Mouse (Mus musculus) hindbrain, embryonic 12.5 days (tissue): ENCODE results near the gene Olfr115. TPM values are rescaled to one million over a fixed set of nuclear protein-coding genes. Genes with fewer than 3 reads are reported as not detected.

Experiments
- ATAC-seq: fragments of 200-750 bp; cut with Nextera tagmentation; 2 replicates; pipeline ENCODE4 v1.8.0; 2017; ENCODE audit warnings: moderate TSS enrichment; ENCODE audit not compliant: low FRiP score
- H3K27ac ChIP-seq: fragments of 300-500 bp; sonication (generic); 2 replicates; pipeline ENCODE4 v1.5.1; 2016; ENCODE audit warnings: mild to moderate bottlenecking
- H3K27me3 ChIP-seq: fragments of 300-500 bp; sonication (generic); 2 replicates; pipeline ENCODE4 v1.6.1; 2016; ENCODE audit warnings: mild to moderate bottlenecking
- H3K36me3 ChIP-seq: fragments of 300-500 bp; sonication (generic); 2 replicates; pipeline ENCODE4 v1.6.1; 2016; ENCODE audit warnings: mild to moderate bottlenecking
- H3K4me1 ChIP-seq: fragments of 300-500 bp; sonication (generic); 2 replicates; pipeline ENCODE4 v1.6.1; 2016
- H3K4me2 ChIP-seq: fragments of 300-500 bp; sonication (generic); replicated peaks from 2 replicates; pipeline ENCODE4 v1.6.1; 2016; ENCODE audit warnings: mild to moderate bottlenecking
- H3K4me3 ChIP-seq: fragments of 300-500 bp; sonication (generic); 2 replicates; pipeline ENCODE4 v1.5.1; 2016; ENCODE audit warnings: mild to moderate bottlenecking
- H3K9ac ChIP-seq: fragments of 300-500 bp; sonication (generic); 2 replicates; pipeline ENCODE4 v1.6.1; 2016; ENCODE audit warnings: mild to moderate bottlenecking, moderate library complexity
- H3K9me3 ChIP-seq: fragments of 300-500 bp; sonication (generic); replicated peaks from 2 replicates; pipeline ENCODE4 v1.6.1; 2016; ENCODE audit warnings: mild to moderate bottlenecking
- WGBS: fragments of 180-500 bp; shearing (Covaris S2); methylation state at CpG from one replicate; pipeline ENCODE4 v1.1.7; 2016; 5-methylcytosine and 5-hydroxymethylcytosine counted together
- polyA plus RNA-seq: library from polyadenylated mRNA; unstranded; fragments of >200 nt; fragmentation: Nextera tagmentation; extraction: Ambion mirVana; gene quantifications from 2 replicates; pipeline ENCODE4 v1.2.1, GENCODE M21; 2016

Olfr115 gene
- not detected in 2 replicates for polyA plus RNA-seq

- ATAC-seq = no peak
- no peaks in the 10 kb centered on the region for H3K36me3 ChIP-seq
- H3K9me3 ChIP-seq = no peaks in the 10 kb centered on the region
- H3K4me2 ChIP-seq = no peak within 1 kb of the TSS
- H3K4me1 ChIP-seq = no peaks in the 10 kb centered on the region
- no peak within 1 kb of the TSS for H3K9ac ChIP-seq
- H3K4me3 ChIP-seq = no peak within 1 kb of the TSS
- H3K27ac ChIP-seq = no peak within 1 kb of the TSS
- H3K27me3 ChIP-seq = no peaks in the 10 kb centered on the region
- WGBS = 77% methylated on average over 2 of the region's 2 CpGs
These were observed at the start of gene Olfr115, which contains the start of gene Olfr116 for GRCm38 (mm10) chr17:37627009-37627408. TSS of gene Olfr115 (minus strand) at chr17:37627109. TSS of gene Olfr116 (minus strand) at chr17:37627199.

DNA sequence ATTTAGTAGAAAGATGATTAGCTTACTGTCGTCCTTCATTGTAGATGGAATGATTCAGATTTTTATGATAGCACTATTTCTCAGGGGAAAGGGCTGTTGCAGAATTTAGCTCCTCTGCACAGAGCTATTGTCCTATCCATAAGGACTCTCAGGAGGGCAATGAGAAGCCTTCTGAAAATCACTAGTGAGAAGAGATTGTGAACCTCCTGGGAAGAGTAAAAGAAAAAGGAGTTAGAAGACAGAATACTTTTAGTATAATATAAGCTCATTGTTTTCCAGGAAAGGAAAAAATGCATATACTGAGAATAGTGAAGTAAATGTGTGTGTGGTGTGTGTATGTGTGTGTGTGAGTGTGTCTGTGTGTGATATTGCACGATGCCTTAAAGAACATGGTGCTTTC lies 39.8 kb upstream of the Olfr115 start, which contains the start of gene Olfr118:
TSS of gene Olfr118 (plus strand) at position 301 of the 400 bp plus-strand sequence.
- no peak within 1 kb of the TSS for H3K9ac ChIP-seq
- H3K4me3 ChIP-seq = no peak within 1 kb of the TSS
- ATAC-seq = no peak
- H3K36me3 ChIP-seq = no peaks in the 10 kb centered on the region
- no peaks in the 10 kb centered on the region for H3K9me3 ChIP-seq
- H3K27ac ChIP-seq = no peak within 1 kb of the TSS
- 79% methylated on average over 2 of the region's 2 CpGs for WGBS
- no peak within 1 kb of the TSS for H3K4me2 ChIP-seq
- no peaks in the 10 kb centered on the region for H3K27me3 ChIP-seq
- no peaks in the 10 kb centered on the region for H3K4me1 ChIP-seq

DNA sequence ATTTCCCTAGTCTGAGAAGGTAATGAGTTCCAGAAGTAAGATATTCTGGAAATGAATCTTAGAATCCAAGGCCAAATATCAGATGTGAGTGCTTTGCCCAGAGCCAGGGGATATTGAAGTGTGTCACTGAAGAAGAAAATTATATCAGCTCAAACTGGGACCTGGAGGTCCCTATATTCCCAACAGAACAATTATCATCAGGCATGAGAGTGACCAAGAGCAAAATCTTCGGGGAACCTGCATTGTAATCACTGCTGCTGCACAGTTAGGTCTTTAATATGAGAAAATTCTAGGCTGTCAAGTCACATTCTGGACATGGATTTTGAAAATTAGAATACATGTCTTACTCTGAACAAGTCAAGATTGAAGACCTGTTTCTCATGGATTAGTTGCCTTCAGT lies 36.8 kb upstream of the Olfr115 start, which contains the start of gene Olfr117:
TSS of gene Olfr117 (minus strand) at position 101 of the 400 bp plus-strand sequence.
- WGBS = 82% methylated on average over 1 of the region's 1 CpGs
- no peak within 1 kb of the TSS for H3K27ac ChIP-seq
- no peak within 1 kb of the TSS for H3K9ac ChIP-seq
- H3K4me2 ChIP-seq = no peak within 1 kb of the TSS
- no peak for ATAC-seq
- H3K27me3 ChIP-seq = no peaks in the 10 kb centered on the region
- H3K9me3 ChIP-seq = no peaks in the 10 kb centered on the region
- no peaks in the 10 kb centered on the region for H3K4me1 ChIP-seq
- H3K4me3 ChIP-seq = no peak within 1 kb of the TSS
- no peaks in the 10 kb centered on the region for H3K36me3 ChIP-seq

- H3K4me2 ChIP-seq = no peak within 1 kb of the TSS
- no peaks in the 10 kb centered on the region for H3K4me1 ChIP-seq
- no peaks in the 10 kb centered on the region for H3K36me3 ChIP-seq
- no peaks in the 10 kb centered on the region for H3K9me3 ChIP-seq
- no peak for ATAC-seq
- no peak within 1 kb of the TSS for H3K27ac ChIP-seq
- no peaks in the 10 kb centered on the region for H3K27me3 ChIP-seq
- H3K4me3 ChIP-seq = no peak within 1 kb of the TSS
- no peak within 1 kb of the TSS for H3K9ac ChIP-seq
These were observed 34.3 kb downstream of the Olfr115 start, which contains the start of gene Olfr114 for GRCm38 (mm10) chr17:37592643-37593042. TSS of gene Olfr114 (minus strand) at chr17:37592743.

- Histone ChIP-seq H3K4me3 (no peak within 1 kb of the TSS), H3K4me2 (no peak within 1 kb of the TSS), H3K27me3 (no peaks in the 10 kb centered on the region), H3K9me3 (no peaks in the 10 kb centered on the region), H3K4me1 (no peaks in the 10 kb centered on the region), H3K9ac (no peak within 1 kb of the TSS), H3K36me3 (no peaks in the 10 kb centered on the region), H3K27ac (no peak within 1 kb of the TSS)
- no peak for ATAC-seq
These were observed 49.3 kb downstream of the Olfr115 start, which contains the start of gene Olfr113 for GRCm38 (mm10) chr17:37577563-37577962. TSS of gene Olfr113 (minus strand) at chr17:37577663.

- no peak within 1 kb of the TSS for H3K4me2 ChIP-seq
These were observed 57.6 kb downstream of the Olfr115 start, which contains the start of gene Olfr112 for GRCm38 (mm10) chr17:37569351-37569750. TSS of gene Olfr112 (minus strand) at chr17:37569451.

More at GRCm38 (mm10) chr17:37569351-37569750, 57.6 kb downstream of the Olfr115 start, which contains the start of gene Olfr112:
- Histone ChIP-seq H3K4me3 (no peak within 1 kb of the TSS), H3K9me3 (no peaks in the 10 kb centered on the region), H3K27ac (no peak within 1 kb of the TSS), H3K27me3 (no peaks in the 10 kb centered on the region), H3K4me1 (no peaks in the 10 kb centered on the region), H3K36me3 (no peaks in the 10 kb centered on the region), H3K9ac (no peak within 1 kb of the TSS)
- ATAC-seq = no peak

Other genes with a start within 250 kb of the Olfr115 start
- not detected in 2 replicates for gene Olfr105-ps, start 248.1 kb downstream of the Olfr115 start, polyA plus RNA-seq
- not detected in 2 replicates for gene Olfr106-ps, start 236.7 kb downstream of the Olfr115 start, polyA plus RNA-seq
- gene Olfr107, start 227.9 kb downstream of the Olfr115 start, polyA plus RNA-seq = not detected in 2 replicates
- not detected in 2 replicates for gene Olfr108, start 181.6 kb downstream of the Olfr115 start, polyA plus RNA-seq
- not detected in 2 replicates for gene Olfr109, start 168.2 kb downstream of the Olfr115 start, polyA plus RNA-seq
- not detected in 2 replicates for gene H2-M2, start 143.6 kb downstream of the Olfr115 start, polyA plus RNA-seq
- gene Olfr110, start 134.6 kb downstream of the Olfr115 start, polyA plus RNA-seq = not detected in 2 replicates
- gene Olfr111, start 119.1 kb downstream of the Olfr115 start, polyA plus RNA-seq = not detected in 2 replicates
- gene Olfr112, start 57.7 kb downstream of the Olfr115 start, polyA plus RNA-seq = not detected in 2 replicates
- not detected in 2 replicates for gene Olfr113, start 49.4 kb downstream of the Olfr115 start, polyA plus RNA-seq
- not detected in 2 replicates for gene Olfr114, start 34.4 kb downstream of the Olfr115 start, polyA plus RNA-seq
- not detected in 2 replicates for gene Olfr116, start 90 bp upstream of the Olfr115 start, polyA plus RNA-seq
- not detected in 2 replicates for gene Olfr117, start 36.7 kb upstream of the Olfr115 start, polyA plus RNA-seq
- not detected in 2 replicates for gene Olfr118, start 39.9 kb upstream of the Olfr115 start, polyA plus RNA-seq
- not detected in 2 replicates for gene Olfr119, start 69.5 kb upstream of the Olfr115 start, polyA plus RNA-seq
- not detected in 2 replicates for gene Olfr120, start 94.7 kb upstream of the Olfr115 start, polyA plus RNA-seq
- not detected in 2 replicates for gene Olfr121, start 121.7 kb upstream of the Olfr115 start, polyA plus RNA-seq
- gene Olfr122, start 141.5 kb upstream of the Olfr115 start, polyA plus RNA-seq = not detected in 2 replicates
- gene Olfr123, start 166.4 kb upstream of the Olfr115 start, polyA plus RNA-seq = not detected in 2 replicates
- not detected in 2 replicates for gene Olfr124, start 172.8 kb upstream of the Olfr115 start, polyA plus RNA-seq
- gene Olfr125, start 205.8 kb upstream of the Olfr115 start, polyA plus RNA-seq = not detected in 2 replicates
- not detected in 2 replicates for gene Olfr126, start 220.4 kb upstream of the Olfr115 start, polyA plus RNA-seq